Mouse (Mus musculus) ovary, postnatal 36 days (tissue): ENCODE results near the gene Qdpr.
A peak's percentile ranks its signal among the peaks of the same experiment; 100 is the strongest.

Experiments used
- DNase-seq: peaks from one replicate; pipeline ENCODE4 v3.0.0; 2022; ENCODE audit warnings: low spot score, mixed read lengths

The Qdpr gene

GRCm38 (mm10) chr5:45449831-45450716 is at the start of gene Qdpr:
TSS of gene Qdpr (minus strand) at chr5:45450236.
- DNase-seq: peak; percentile 94

GRCm38 (mm10) chr5:45497564-45497963 is 47.5 kb upstream of the Qdpr start:
- DNase-seq: no peak

GRCm38 (mm10) chr5:45496930-45497550 is 47.0 kb upstream of the Qdpr start:
- DNase-seq: no peak

GRCm38 (mm10) chr5:45496479-45496878 is 46.4 kb upstream of the Qdpr start:
- no peak for DNase-seq

- DNase-seq: no peak
Observed at GRCm38 (mm10) chr5:45496042-45496441, 46.0 kb upstream of the Qdpr start.

- DNase-seq: no peak
Observed at GRCm38 (mm10) chr5:45495429-45495975, 45.5 kb upstream of the Qdpr start.

- no peak for DNase-seq
Observed at GRCm38 (mm10) chr5:45494093-45494755, 44.2 kb upstream of the Qdpr start.

GRCm38 (mm10) chr5:45493191-45494092 is 43.4 kb upstream of the Qdpr start, which contains the start of gene Lap3:
TSS of gene Lap3 (plus strand) at chr5:45493374.
- peak; percentile 100 for DNase-seq

GRCm38 (mm10) chr5:45491776-45492175 is 41.7 kb upstream of the Qdpr start:
- no peak for DNase-seq

GRCm38 (mm10) chr5:45483654-45484053 is 33.6 kb upstream of the Qdpr start:
- DNase-seq: no peak

- no peak for DNase-seq
Observed at GRCm38 (mm10) chr5:45482607-45483006, 32.6 kb upstream of the Qdpr start.

GRCm38 (mm10) chr5:45481125-45481524 is 31.1 kb upstream of the Qdpr start:
- no peak for DNase-seq

- no peak for DNase-seq
Observed at GRCm38 (mm10) chr5:45480066-45480465, 30.0 kb upstream of the Qdpr start.

- DNase-seq: no peak
Observed at GRCm38 (mm10) chr5:45477601-45478000, 27.6 kb upstream of the Qdpr start.

- DNase-seq: no peak
Observed at GRCm38 (mm10) chr5:45476288-45476687, 26.3 kb upstream of the Qdpr start.

GRCm38 (mm10) chr5:45475771-45476170 is 25.7 kb upstream of the Qdpr start:
- DNase-seq: no peak

- DNase-seq: no peak
Observed at GRCm38 (mm10) chr5:45474758-45475157, 24.7 kb upstream of the Qdpr start.

- no peak for DNase-seq
Observed at GRCm38 (mm10) chr5:45474215-45474614, 24.2 kb upstream of the Qdpr start.

- DNase-seq: no peak
Observed at GRCm38 (mm10) chr5:45473521-45473920, 23.5 kb upstream of the Qdpr start.

- DNase-seq: no peak
Observed at GRCm38 (mm10) chr5:45472880-45473450, 22.9 kb upstream of the Qdpr start.

- no peak for DNase-seq
Observed at GRCm38 (mm10) chr5:45454456-45454855, 4.4 kb upstream of the Qdpr start.
